Mouse (Mus musculus) ES-E14 (cell line): ENCODE results near the gene Galnt6.

Source experiments
- CHD2 ChIP-seq: IDR thresholded peaks from 2 replicates; pipeline ENCODE4 v1.6.1; 2014; ENCODE audit warnings: mild to moderate bottlenecking, low read depth, low read length, inconsistent platforms
- HCFC1 ChIP-seq: IDR thresholded peaks from 2 replicates; pipeline ENCODE4 v1.6.1; 2012; ENCODE audit warnings: low read length, inconsistent platforms, borderline replicate concordance; ENCODE audit not compliant: insufficient read depth
- MAFK ChIP-seq: IDR thresholded peaks from 2 replicates; pipeline ENCODE4 v1.6.1; 2014; ENCODE audit warnings: mild to moderate bottlenecking, low read depth, low read length, inconsistent platforms; ENCODE audit not compliant: insufficient read depth

DNA sequence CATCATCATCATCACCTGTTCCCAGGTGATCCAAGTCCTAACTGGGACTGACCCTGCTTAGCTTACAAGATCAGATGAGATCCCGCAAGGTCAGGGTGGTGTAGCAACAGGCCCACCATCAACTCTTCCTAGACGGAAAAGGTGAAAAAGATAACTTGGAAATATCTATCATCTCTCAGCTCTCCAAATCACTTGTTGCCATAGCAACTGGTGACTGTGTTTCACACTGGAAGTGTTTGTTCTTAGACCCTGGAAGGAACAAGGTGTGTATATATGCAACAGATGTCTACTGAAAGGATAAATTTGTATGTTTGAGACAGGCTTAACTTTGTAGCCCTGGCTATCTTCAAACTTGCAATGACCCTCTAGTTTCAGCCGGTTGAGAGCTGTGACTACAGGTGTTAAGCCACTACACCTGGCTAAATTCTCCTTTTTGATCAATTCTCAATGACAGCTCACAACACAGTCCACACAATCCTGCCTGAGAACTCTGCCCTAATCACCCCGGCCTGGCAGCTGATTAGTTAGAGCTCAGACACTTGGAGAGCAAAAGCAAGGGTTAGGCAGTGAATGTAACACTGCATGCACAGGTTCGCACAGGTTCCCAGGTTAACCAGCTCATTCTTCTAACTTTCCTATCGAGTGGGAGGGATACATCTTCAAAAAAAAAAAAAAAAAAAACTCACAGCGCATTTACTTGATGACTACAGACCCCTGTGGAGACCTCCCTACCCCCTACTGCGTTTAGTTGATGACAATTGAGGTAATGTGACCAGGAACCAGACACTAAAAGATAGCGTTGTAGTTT lies 63.6 kb downstream of the Galnt6 start:
- TF ChIP-seq CHD2 (no peak), MAFK (no peak), HCFC1 (no peak)
